Mouse (Mus musculus) fibroblast of lung, adult 2 months (primary cell): ENCODE measurements around the gene Stub1.

Source experiments
- DNase-seq: peaks from one replicate; pipeline ENCODE4 v3.0.0-alpha.2; 2011; ENCODE audit warnings: low read depth

Gene Stub1

GRCm38 (mm10) chr17:25837076-25837410 is 3.8 kb upstream of the Stub1 start, which contains the start of gene Rhbdl1:
Gene Rhbdl1 (minus strand): TSS chr17:25837295.
- no peak for DNase-seq

GRCm38 (mm10) chr17:25836397-25837075 is 3.3 kb upstream of the Stub1 start:
- no peak for DNase-seq

- no peak for DNase-seq
Observed at GRCm38 (mm10) chr17:25835816-25836215, 2.6 kb upstream of the Stub1 start.

- no peak for DNase-seq
Observed at GRCm38 (mm10) chr17:25835301-25835700, 2.1 kb upstream of the Stub1 start.

GRCm38 (mm10) chr17:25834595-25835222 is 1.5 kb upstream of the Stub1 start:
- DNase-seq: no peak

GRCm38 (mm10) chr17:25833961-25834594 is 874 bp upstream of the Stub1 start:
- no peak for DNase-seq

GRCm38 (mm10) chr17:25832436-25833290 is 541 bp downstream of the Stub1 start:
- DNase-seq: peak; percentile 98

GRCm38 (mm10) chr17:25831451-25832281 is 1.5 kb downstream of the Stub1 start:
- DNase-seq: no peak

GRCm38 (mm10) chr17:25830806-25831431 is 2.3 kb downstream of the Stub1 start:
- DNase-seq: no peak

- DNase-seq: no peak
Observed at GRCm38 (mm10) chr17:25830200-25830753, 2.9 kb downstream of the Stub1 start.

GRCm38 (mm10) chr17:25829558-25830017 is 3.6 kb downstream of the Stub1 start:
- no peak for DNase-seq

GRCm38 (mm10) chr17:25828712-25829557 is 4.3 kb downstream of the Stub1 start, which contains the start of gene Jmjd8:
Gene Jmjd8 (plus strand): TSS chr17:25828867.
- no peak for DNase-seq

- DNase-seq: no peak
Observed at GRCm38 (mm10) chr17:25828223-25828594, 5.0 kb downstream of the Stub1 start.

GRCm38 (mm10) chr17:25827546-25828222 is 5.5 kb downstream of the Stub1 start:
- no peak for DNase-seq

- DNase-seq: no peak
Observed at GRCm38 (mm10) chr17:25827011-25827410, 6.2 kb downstream of the Stub1 start.

- DNase-seq: no peak
Observed at GRCm38 (mm10) chr17:25825984-25826570, 7.1 kb downstream of the Stub1 start.

GRCm38 (mm10) chr17:25825311-25825710 is 7.9 kb downstream of the Stub1 start:
- DNase-seq: no peak

- no peak for DNase-seq
Observed at GRCm38 (mm10) chr17:25824362-25825142, 8.7 kb downstream of the Stub1 start.
